Mouse (Mus musculus): ENCODE measurements at regions not wholly inside any gene's neighbourhood (a gene's known extent, or its start where the extent isn't known, plus 50 kb on each side); places are given as distances from the start of the nearest gene placed in this dataset.

GRCm38 (mm10) chr2:48409876-48410275 is 404.0 kb upstream of the Acvr2a start:
- DNase-seq: no peak

DNA sequence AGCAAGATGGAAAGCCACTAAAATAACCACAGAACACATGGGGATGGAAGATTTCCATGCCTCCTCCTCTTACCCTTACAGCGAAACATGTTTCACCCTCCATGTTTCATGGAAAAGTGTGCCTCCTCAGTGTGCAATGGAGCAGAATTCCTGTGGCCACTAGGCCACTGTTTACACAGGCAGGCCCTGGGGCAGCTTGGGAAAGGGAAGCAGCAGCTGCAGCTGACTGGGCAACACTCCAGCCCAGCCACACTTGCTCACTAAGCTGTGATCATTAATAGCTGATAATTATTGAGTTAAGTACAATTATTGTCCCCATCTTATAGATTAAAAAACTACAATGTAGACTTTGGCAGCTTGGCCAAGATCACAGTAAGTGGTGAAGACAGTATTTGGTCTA is 402.5 kb upstream of the Acvr2a start:
- DNase-seq: no peak

DNA sequence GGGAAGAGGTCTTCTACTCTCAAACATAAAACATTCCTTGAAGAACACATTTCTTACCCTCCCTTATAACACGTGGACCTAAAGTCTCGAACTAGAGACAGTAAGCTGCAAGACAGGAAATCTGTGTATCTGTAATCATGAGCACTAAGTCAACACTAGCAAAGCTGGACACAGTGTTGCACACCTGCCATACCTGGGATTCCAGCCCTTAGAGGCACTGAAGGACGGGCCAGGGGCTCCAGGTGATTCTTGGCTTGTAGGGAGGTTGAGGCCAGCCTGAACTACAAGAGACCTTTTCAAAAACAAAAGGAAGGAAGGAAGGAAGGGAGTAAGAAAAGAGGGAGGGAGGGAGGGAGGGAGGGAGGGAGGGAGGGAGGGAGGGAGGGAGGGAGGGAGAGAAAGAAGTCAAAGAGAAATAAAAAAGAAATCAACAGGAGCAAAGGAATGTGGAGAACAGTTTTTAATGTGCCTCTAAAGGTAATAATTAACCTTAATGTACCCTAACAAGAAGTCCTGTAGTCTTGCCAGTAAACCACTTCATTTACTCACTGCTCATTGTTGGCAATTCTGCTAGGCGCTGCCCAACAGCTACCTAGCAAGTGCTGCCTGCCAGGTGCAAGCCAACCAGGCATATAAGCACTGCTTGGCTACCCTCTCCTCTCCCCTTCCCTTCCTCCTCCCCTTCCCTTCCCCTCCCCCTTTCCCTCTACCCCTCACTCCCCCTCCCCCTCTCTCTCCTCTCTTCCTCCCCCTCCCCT is 401.0 kb upstream of the Acvr2a start:
- DNase-seq: no peak

- no peak for DNase-seq
Measured at GRCm38 (mm10) chr2:48414596-48415481, 399.1 kb upstream of the Acvr2a start.

GRCm38 (mm10) chr2:48416207-48416750 is 397.6 kb upstream of the Acvr2a start:
- no peak for DNase-seq

DNA sequence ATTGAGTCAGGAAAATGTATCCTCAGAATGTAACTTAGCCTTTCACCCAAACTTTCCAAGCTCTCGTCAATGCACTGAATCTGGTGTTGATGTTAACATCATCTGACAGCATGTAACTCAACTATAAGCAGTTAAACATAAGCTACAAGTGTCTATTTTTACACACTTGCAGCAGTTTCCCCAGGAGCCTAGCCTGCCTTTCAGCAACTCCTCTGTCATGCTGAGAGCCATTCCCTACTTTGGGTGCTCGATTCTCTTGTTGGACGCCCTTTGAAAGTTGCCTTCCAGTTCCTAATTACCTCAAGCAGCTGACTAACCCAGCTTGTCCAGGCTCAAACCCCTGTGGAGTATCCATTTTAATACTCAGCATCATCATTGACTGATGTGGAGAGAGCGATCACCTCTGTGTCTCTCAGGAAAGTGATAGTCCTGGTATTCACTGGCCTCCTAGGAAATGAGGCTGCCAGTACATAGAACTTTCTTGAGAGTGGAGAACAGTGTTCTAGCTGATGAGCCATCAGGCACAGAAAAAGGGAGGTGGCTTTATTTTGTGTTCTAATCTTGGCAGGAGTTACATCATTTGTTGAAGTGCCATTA is 396.8 kb upstream of the Acvr2a start:
- DNase-seq: no peak

DNA sequence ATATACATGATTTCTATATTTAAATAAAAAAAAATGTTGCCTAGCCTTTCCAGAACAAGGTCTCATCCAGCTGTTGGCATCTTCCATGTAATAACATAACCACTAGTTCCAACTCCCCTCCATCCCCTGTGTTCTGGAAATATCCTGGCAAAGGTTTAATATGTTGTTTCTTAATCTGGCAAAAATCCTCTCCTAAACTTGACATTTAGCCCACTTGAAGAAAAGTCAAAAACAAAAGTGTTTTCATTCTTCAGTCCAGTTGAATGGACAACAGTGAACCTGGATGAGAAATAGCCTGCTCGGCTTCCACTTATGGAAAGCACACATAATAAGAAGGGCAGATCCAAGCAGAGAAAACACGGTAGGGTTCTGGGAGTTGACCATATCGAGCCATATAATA is 393.1 kb upstream of the Acvr2a start:
- DNase-seq: no peak

DNA sequence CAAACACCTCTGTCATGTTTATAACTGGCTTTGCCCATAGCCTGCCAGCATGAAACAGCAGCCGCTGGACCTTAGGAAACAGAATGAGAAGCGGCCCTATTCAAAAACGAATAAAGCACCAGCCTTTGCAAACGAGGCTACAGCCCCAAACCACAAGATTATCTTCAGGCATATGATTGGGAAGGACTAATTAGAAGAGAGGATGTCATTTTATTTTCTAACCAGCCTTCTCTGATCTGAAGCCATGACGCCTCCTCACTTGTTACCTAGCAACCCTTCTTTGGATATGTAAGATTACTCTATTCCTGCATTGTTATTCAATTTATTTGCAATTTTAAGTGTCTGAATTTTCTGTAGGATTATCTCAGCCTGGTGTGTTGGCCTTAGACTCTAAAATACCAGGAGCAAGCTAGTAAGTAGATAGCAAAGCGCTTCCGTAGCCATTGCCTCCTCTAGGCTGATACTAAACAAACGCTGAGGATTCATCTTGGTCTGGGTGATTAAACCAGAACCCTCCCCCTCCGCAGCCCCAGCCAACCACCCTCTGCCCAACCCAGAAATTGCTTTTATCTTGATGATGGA is 390.0 kb upstream of the Acvr2a start:
- DNase-seq: peak; percentile 29

GRCm38 (mm10) chr2:48424562-48424961 is 389.3 kb upstream of the Acvr2a start:
- DNase-seq: no peak

GRCm38 (mm10) chr2:48425200-48426090 is 388.5 kb upstream of the Acvr2a start:
- DNase-seq: no peak

DNA sequence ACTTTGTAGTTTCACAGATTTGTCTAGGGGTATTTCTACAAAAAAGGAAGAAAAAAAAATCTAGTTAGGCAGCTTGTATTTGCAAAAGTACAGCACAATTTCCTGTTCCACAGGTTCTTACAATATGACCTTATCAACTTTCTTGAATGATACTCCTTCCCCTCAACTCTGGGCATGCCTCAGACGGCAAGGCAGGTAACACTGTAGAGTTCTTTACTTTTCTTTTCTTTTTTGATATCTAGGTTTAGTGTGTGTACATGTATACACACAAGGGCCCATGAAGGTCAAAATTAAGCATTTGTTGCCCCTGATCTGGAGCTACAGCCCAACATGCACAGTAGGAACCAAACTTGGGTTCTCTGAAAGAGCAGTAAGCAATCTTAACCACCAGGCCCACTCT is 381.4 kb upstream of the Acvr2a start:
- DNase-seq: no peak

DNA sequence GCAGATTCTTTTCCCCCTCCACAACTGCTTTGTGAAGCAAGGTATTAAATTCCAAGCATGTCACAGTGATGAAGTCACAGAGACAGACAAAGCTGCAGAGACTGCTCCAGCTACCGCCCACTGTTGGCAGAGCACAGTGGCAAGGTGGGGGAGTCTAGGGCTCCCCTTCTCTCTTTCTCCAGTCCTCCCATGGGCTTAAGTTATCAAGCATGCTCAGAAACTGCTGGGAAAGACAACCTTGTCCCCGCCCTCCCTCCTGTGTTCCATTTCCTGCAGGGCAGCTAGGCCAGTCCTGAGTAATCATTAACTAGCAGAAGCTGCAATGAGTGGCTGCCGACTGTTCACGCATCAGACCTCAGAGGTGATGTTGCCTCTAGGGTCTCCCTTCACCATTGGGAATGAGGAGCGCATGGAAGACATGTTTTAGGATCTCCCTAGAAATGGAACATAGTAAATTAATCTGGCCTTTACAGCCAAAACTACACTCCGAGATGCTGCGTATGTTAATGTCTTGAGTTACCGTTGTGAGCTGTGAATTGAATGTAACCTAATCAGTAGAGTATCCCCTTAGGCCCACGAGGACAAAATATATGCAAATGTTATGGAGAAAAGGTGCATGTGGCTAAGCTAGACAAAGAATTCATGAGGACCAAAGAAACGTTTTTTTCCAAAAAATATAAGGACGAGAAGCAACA is 372.5 kb upstream of the Acvr2a start:
- DNase-seq: no peak

- DNase-seq: no peak
Measured at GRCm38 (mm10) chr2:48441991-48442544, 371.8 kb upstream of the Acvr2a start.

- no peak for DNase-seq
Measured at GRCm38 (mm10) chr2:48445898-48446604, 367.9 kb upstream of the Acvr2a start.

DNA sequence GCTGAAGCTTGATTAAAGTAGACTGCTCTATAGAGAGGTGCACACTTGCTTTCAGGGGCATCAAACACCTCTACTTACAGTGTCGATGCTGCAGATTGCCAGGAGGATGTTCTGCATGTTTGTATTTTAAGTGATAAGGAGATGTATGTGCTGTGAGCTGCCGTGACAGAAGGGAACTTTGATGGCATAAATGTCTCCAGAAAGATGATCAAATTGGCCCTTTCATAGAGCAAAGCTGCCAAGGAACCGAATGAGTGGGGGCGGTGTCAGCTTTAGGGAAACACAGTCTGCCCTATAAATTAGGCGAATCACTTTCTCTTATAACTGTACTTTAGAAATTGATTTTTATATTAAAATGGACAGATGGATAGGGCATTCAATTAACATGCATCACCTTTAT is 367.3 kb upstream of the Acvr2a start:
- no peak for DNase-seq

GRCm38 (mm10) chr2:48449165-48449842 is 364.6 kb upstream of the Acvr2a start:
- no peak for DNase-seq

GRCm38 (mm10) chr2:48456072-48457040 is 357.6 kb upstream of the Acvr2a start:
- DNase-seq: peak; percentile 75

- DNase-seq: no peak
Measured at GRCm38 (mm10) chr2:48457117-48457516, 356.8 kb upstream of the Acvr2a start.
